Mouse (Mus musculus) myocyte (in vitro differentiated cells): ENCODE measurements around the gene Sbf2.

Source experiments
- CEBPB ChIP-seq: IDR thresholded peaks from 2 replicates; pipeline ENCODE4 v1.6.1; 2011; ENCODE audit warnings: mild to moderate bottlenecking, moderate library complexity; ENCODE audit not compliant: poor library complexity, insufficient read depth, severe bottlenecking
- MAX ChIP-seq: IDR thresholded peaks from one replicate; pipeline ENCODE4 v1.6.1; 2011; ENCODE audit warnings: low read depth, mild to moderate bottlenecking, control low read depth
- MYOD1 ChIP-seq, 3 experiments: IDR thresholded peaks; one replicate each; pipeline ENCODE4 v1.6.1; 2011; ENCODE audit warnings: control low read depth in 2 of 3, low read depth in 2 of 3, mild to moderate bottlenecking in 2 of 3, moderate library complexity in 1 of 3; ENCODE audit not compliant: insufficient read length in 2 of 3, control insufficient read depth in 1 of 3
- MYOG ChIP-seq, 3 experiments: IDR thresholded peaks; one replicate each; pipeline ENCODE4 v1.6.1; 2011; ENCODE audit warnings: control low read depth in 2 of 3, low read depth in 2 of 3, mild to moderate bottlenecking in 2 of 3; ENCODE audit not compliant: insufficient read length in 2 of 3, control insufficient read depth in 1 of 3, insufficient read depth in 1 of 3
- POLR2A ChIP-seq: IDR thresholded peaks from one replicate; pipeline ENCODE4 v1.6.1; 2011; ENCODE audit warnings: low read depth, mild to moderate bottlenecking, control low read depth, moderate library complexity; ENCODE audit not compliant: insufficient read length
- POLR2AphosphoS2 ChIP-seq: IDR thresholded peaks from one replicate; pipeline ENCODE4 v1.6.1; 2011; ENCODE audit warnings: low read depth, control low read depth; ENCODE audit not compliant: insufficient read length
- REST ChIP-seq: IDR thresholded peaks from one replicate; pipeline ENCODE4 v1.6.1; 2011; ENCODE audit warnings: mild to moderate bottlenecking, control low read depth, moderate library complexity; ENCODE audit not compliant: insufficient read depth, insufficient read length
- SRF ChIP-seq: IDR thresholded peaks from one replicate; pipeline ENCODE4 v1.6.1; 2011; ENCODE audit warnings: low read depth; ENCODE audit not compliant: control insufficient read depth, insufficient read length
- TCF12 ChIP-seq: IDR thresholded peaks from one replicate; pipeline ENCODE4 v1.6.1; 2011; ENCODE audit warnings: mild to moderate bottlenecking, control low read depth; ENCODE audit not compliant: poor library complexity, insufficient read depth, severe bottlenecking
- TCF3 ChIP-seq: IDR thresholded peaks from one replicate; pipeline ENCODE4 v1.6.1; 2011; ENCODE audit warnings: low read depth, control low read depth; ENCODE audit not compliant: insufficient read length
- USF1 ChIP-seq: IDR thresholded peaks from one replicate; pipeline ENCODE4 v1.6.1; 2011; ENCODE audit warnings: low read depth, mild to moderate bottlenecking, control low read depth, moderate library complexity

GRCm38 (mm10) chr7:110646611-110647407, 32.1 kb upstream of the Sbf2 start:
- TF ChIP-seq USF1 (no peak), POLR2AphosphoS2 (no peak), REST (no peak), POLR2A (no peak), MAX (no peak), TCF3 (no peak), CEBPB (no peak), TCF12 (no peak), MYOD1 (IDR thresholded peaks at IDR 0.05; ENCODE audit: control insufficient read depth in 1 of 3, insufficient read length in 2 of 3, low read depth in 2 of 3) (no peak), SRF (no peak), MYOG (IDR thresholded peaks at IDR 0.05; ENCODE audit: control insufficient read depth in 1 of 3, insufficient read depth in 1 of 3, insufficient read length in 2 of 3, low read depth in 2 of 3) (no peak)
